Mouse (Mus musculus) kidney, embryonic 14.5 days (tissue): Measurements from ENCODE around the gene Naa80. TPM values are rescaled to one million over a fixed set of nuclear protein-coding genes. Genes with fewer than 3 reads are reported as not detected.

Experiments
- ATAC-seq: fragments of 200-750 bp; cut with Nextera tagmentation; 2 replicates; pipeline ENCODE4 v1.8.0; 2017; ENCODE audit warnings: moderate number of reproducible peaks, mild to moderate bottlenecking, moderate TSS enrichment, moderate library complexity; ENCODE audit not compliant: low FRiP score, low TSS enrichment
- H3K27ac ChIP-seq: fragments of 300-500 bp; sonication (generic); 2 replicates; pipeline ENCODE4 v1.5.1; 2014; ENCODE audit warnings: low read depth, mild to moderate bottlenecking, low read length, moderate library complexity, mixed read lengths
- H3K27me3 ChIP-seq: fragments of 300-500 bp; sonication (generic); 2 replicates; pipeline ENCODE4 v1.6.1; 2014; ENCODE audit warnings: mild to moderate bottlenecking, low read length; ENCODE audit not compliant: control insufficient read depth, insufficient read depth
- H3K36me3 ChIP-seq: fragments of 300-500 bp; sonication (generic); 2 replicates; pipeline ENCODE4 v1.6.1; 2014; ENCODE audit warnings: low read length, mixed read lengths; ENCODE audit not compliant: control insufficient read depth, insufficient read depth
- H3K4me1 ChIP-seq: fragments of 300-500 bp; sonication (generic); 2 replicates; pipeline ENCODE4 v1.6.1; 2014; ENCODE audit warnings: low read length, mixed read lengths; ENCODE audit not compliant: control insufficient read depth, insufficient read depth
- H3K4me2 ChIP-seq: fragments of 300-500 bp; sonication (generic); replicated peaks from 2 replicates; pipeline ENCODE4 v1.6.1; 2014; ENCODE audit warnings: low read depth, mild to moderate bottlenecking, low read length
- H3K4me3 ChIP-seq: fragments of 300-500 bp; sonication (generic); 2 replicates; pipeline ENCODE4 v1.5.1; 2014; ENCODE audit warnings: mild to moderate bottlenecking, low read length
- H3K9ac ChIP-seq: fragments of 300-500 bp; sonication (generic); 2 replicates; pipeline ENCODE4 v1.6.1; 2014; ENCODE audit warnings: low read depth, mild to moderate bottlenecking, low read length, moderate library complexity
- H3K9me3 ChIP-seq: fragments of 300-500 bp; sonication (generic); 2 replicates; pipeline ENCODE4 v1.6.1; 2016; ENCODE audit warnings: low read length; ENCODE audit not compliant: control insufficient read depth
- whole genome bisulfite sequencing: fragments of 180-500 bp; shearing (Covaris S2); extraction: QIAGEN DNeasy Blood & Tissue Kit; methylation state at CpG from one replicate; pipeline ENCODE4 v1.1.7; 2014; 5-methylcytosine and 5-hydroxymethylcytosine counted together
- polyA plus RNA-seq: library from polyadenylated mRNA; unstranded; fragments of >200 nt; fragmentation: Nextera tagmentation; extraction: Ambion mirVana; gene quantifications from 2 replicates; pipeline ENCODE4 v1.2.1, GENCODE M21; 2014

The Naa80 gene
- polyA plus RNA-seq, 1 experiment from 2014 or later = 18.4 TPM

GRCm38 (mm10) chr9:107629901-107630425, 51.3 kb downstream of the Naa80 start:
- H3K27ac ChIP-seq = peak overlapping the region; percentile 86
- no peaks in the 10 kb centered on the region for H3K27me3 ChIP-seq
- 19% methylated on average over 14 of the region's 14 CpGs for WGBS
- H3K36me3 ChIP-seq = peaks cover 22% of the 10 kb centered on the region
- peak overlapping the region; percentile 44 for H3K9ac ChIP-seq
- no peak overlapping the region for H3K4me3 ChIP-seq
- peak overlapping the region; percentile 32 for H3K4me2 ChIP-seq
- ATAC-seq = no peak
- H3K4me1 ChIP-seq = peaks cover 65% of the 10 kb centered on the region
- no peaks in the 10 kb centered on the region for H3K9me3 ChIP-seq

DNA sequence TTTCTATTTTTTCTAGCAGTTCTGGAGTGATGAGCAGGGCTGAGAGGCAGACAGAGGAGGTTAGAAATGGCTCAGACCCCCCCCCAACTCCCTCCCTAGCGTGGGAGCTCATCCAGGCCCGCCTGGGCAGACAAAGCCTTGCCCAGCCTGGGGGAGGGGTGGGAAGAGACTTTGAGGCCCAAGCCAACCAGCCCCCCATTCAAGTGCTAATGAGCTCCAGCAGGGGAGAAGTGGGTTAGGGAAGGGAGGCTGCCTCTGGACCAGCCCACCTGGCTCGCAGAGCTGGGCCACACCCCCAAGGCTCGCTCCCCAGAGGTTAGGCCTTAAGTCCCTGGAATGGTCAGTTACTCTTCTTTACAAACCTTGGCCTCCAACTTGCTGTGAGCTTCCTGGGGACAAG, 51.9 kb downstream of the Naa80 start:
- peaks cover 17% of the 10 kb centered on the region for H3K36me3 ChIP-seq
- H3K27me3 ChIP-seq = no peaks in the 10 kb centered on the region
- no peak overlapping the region for H3K4me3 ChIP-seq
- H3K4me2 ChIP-seq = peak overlapping the region; percentile 32
- WGBS = 17% methylated on average over 4 of the region's 4 CpGs
- peak overlapping the region; percentile 86 for H3K27ac ChIP-seq
- H3K9me3 ChIP-seq = no peaks in the 10 kb centered on the region
- peak overlapping the region; percentile 44 for H3K9ac ChIP-seq
- ATAC-seq = no peak
- peaks cover 65% of the 10 kb centered on the region for H3K4me1 ChIP-seq

DNA sequence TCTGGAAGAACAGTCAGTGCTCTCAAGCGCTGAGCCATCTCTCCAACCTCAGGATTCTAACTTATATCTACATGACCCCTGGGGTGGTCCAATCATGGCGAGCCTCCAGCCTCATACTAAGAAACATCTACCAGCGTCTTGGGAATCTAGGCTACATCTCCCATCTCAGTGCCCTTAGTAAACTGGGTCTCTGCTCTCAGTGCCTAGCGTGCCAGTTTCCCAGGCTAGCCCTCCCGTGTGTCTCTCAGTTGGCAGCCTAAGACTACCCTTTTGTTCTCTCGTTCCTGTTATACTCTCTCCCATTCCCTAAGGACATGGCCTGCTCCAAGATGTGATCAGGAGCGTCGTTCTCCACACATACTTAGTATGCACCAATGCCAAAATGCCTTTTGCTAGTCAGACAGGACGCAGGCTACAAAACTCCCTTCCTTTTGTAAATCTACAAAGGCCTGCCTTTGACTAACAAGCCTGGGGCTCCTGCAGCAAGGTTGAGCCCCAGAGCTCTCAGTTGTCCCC, 52.7 kb downstream of the Naa80 start:
- Histone ChIP-seq H3K9ac (0 out of 2 replicates have a peak overlapping the region, but pooled peaks have one; percentile 44), H3K4me3 (no peak overlapping the region), H3K27me3 (no peaks in the 10 kb centered on the region), H3K9me3 (no peaks in the 10 kb centered on the region), H3K27ac (peak overlapping the region; percentile 49), H3K36me3 (peaks cover 15% of the 10 kb centered on the region; the same call in 1 of the 2 replicates), H3K4me2 (no peak overlapping the region; the same call in 1 of the 2 replicates), H3K4me1 (peaks cover 71% of the 10 kb centered on the region)
- WGBS = 72% methylated on average over 9 of the region's 9 CpGs
- ATAC-seq = no peak

DNA sequence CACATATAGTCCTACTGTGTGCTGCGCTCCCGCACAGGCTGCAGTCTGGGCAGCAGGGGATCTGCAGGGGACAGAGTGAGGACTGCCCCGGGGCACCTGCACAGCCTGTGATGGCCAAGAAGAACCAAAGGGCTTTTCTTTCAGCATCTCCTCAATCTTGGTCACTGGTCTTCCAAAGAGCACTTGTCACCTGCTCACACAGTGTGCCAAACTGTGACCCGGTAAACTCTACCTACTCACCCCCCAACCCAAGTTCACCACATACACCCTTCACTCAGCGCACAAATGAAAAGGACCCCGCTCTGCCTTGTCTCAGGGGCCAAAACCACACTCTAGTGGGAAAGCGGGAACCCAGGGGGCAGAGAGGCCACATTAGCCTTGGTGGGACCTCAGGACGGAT, 53.2 kb downstream of the Naa80 start:
- no peak for ATAC-seq
- H3K4me1 ChIP-seq = peaks cover 70% of the 10 kb centered on the region
- no peaks in the 10 kb centered on the region for H3K27me3 ChIP-seq
- H3K36me3 ChIP-seq = peaks cover 15% of the 10 kb centered on the region; the same call in 1 of the 2 replicates
- H3K27ac ChIP-seq = peak overlapping the region; percentile 49
- H3K4me3 ChIP-seq = no peak overlapping the region
- H3K9ac ChIP-seq = 0 out of 2 replicates have a peak overlapping the region, but pooled peaks have one; percentile 20
- WGBS = 89% methylated on average over 8 of the region's 8 CpGs
- H3K9me3 ChIP-seq = no peaks in the 10 kb centered on the region
- H3K4me2 ChIP-seq = peak overlapping the region; percentile 75

DNA sequence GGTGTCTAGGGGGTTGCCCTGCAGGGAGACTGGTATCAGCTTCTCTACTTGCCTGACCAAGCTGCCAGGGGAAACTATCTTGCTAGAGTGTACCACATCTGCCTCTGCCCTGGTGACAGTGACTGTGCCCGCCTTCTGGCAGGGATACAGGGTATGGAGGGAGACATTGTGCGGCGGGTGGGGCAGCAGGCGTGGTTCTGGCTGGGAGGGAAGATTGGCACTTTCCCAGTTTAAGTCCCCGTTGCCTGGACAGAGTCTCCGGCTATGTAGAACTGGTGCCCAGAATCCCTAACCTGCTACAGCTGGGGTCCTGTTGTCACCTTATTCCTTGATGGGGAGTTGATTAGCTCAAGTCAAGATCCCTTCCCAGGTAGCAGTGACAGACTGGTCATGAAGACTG, 53.8 kb downstream of the Naa80 start:
- no peaks in the 10 kb centered on the region for H3K9me3 ChIP-seq
- H3K4me3 ChIP-seq = peak overlapping the region; percentile 88
- peaks cover 68% of the 10 kb centered on the region for H3K4me1 ChIP-seq
- H3K27ac ChIP-seq = peak overlapping the region; percentile 73
- H3K4me2 ChIP-seq = peak overlapping the region; percentile 75
- peak overlapping the region; percentile 93 for H3K9ac ChIP-seq
- 76% methylated on average over 6 of the region's 6 CpGs for WGBS
- ATAC-seq = no peak
- H3K36me3 ChIP-seq = peaks cover 15% of the 10 kb centered on the region; the same call in 1 of the 2 replicates
- no peaks in the 10 kb centered on the region for H3K27me3 ChIP-seq

DNA sequence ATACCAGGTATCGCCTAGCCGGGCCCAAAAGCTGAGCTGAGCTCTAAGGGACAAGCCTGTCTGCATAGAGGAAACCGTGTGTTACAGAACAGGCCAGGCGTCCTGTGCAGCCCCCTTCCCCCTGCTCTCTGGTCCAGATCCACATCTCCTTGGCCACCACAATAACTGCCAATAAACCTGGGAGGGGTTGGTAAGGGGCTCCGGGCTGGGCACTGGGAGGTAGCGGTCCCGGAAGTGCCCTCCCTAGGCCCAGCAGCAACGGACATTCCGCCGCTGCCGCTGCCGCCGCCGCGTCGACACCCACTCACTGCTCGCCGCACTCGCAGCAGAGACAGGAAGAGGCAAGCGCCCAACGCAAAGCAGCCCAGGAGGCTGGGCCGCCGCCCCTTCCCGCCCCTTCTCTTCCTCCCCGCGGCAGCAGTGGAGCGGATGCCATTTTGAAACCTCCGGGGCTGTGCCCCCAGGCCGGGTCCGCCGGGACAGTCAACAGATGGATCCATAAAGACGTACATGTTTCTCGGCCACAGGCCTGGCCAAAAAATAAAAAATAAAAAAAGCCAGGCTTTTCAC, 54.5 kb downstream of the Naa80 start:
- Histone ChIP-seq H3K27me3 (no peaks in the 10 kb centered on the region), H3K4me2 (peak overlapping the region; percentile 75), H3K9ac (peak overlapping the region; percentile 93), H3K4me3 (peak overlapping the region; percentile 88), H3K27ac (peak overlapping the region; percentile 73), H3K36me3 (peaks cover 15% of the 10 kb centered on the region; the same call in 1 of the 2 replicates), H3K9me3 (no peaks in the 10 kb centered on the region), H3K4me1 (peaks cover 61% of the 10 kb centered on the region)
- ATAC-seq = peak; percentile 13; the same call in 1 of the 2 replicates
- 1% methylated on average over 33 of the region's 33 CpGs for WGBS

Other genes starting within 250 kb of the Naa80 start
- gene Hemk1, start 240.5 kb upstream of the Naa80 start, polyA plus RNA-seq = 9.7 and 11.3 TPM in 2 replicates
- gene 6430571L13Rik, start 238.3 kb upstream of the Naa80 start, polyA plus RNA-seq = 0.31 and 0.43 TPM in 2 replicates
- gene Cacna2d2, start 179.3 kb upstream of the Naa80 start, polyA plus RNA-seq = 0.77 and 0.87 TPM in 2 replicates
- 45.0 and 49.9 TPM in 2 replicates for gene Tmem115, start 44.9 kb upstream of the Naa80 start, polyA plus RNA-seq
- gene Cyb561d2, start 36.7 kb upstream of the Naa80 start, polyA plus RNA-seq = 28.7 and 32.3 TPM in 2 replicates
- gene Nprl2, start 36.7 kb upstream of the Naa80 start, polyA plus RNA-seq = 41.0 and 48.6 TPM in 2 replicates
- gene Zmynd10, start 31.6 kb upstream of the Naa80 start, polyA plus RNA-seq = 0.76 and 1.7 TPM in 2 replicates
- gene Rassf1, start 27.3 kb upstream of the Naa80 start, polyA plus RNA-seq = 53.2 and 60.1 TPM in 2 replicates
- 39.0 and 45.9 TPM in 2 replicates for gene Tusc2, start 15.6 kb upstream of the Naa80 start, polyA plus RNA-seq
- gene Hyal2, start 10.9 kb upstream of the Naa80 start, polyA plus RNA-seq = 135 and 136 TPM in 2 replicates
- gene Hyal1, start 2.0 kb upstream of the Naa80 start, polyA plus RNA-seq = 6.8 and 7.3 TPM in 2 replicates
- gene Hyal3, start 1.9 kb downstream of the Naa80 start, polyA plus RNA-seq = 0.84 and 1.5 TPM in 2 replicates
- gene Ifrd2, start 8.8 kb downstream of the Naa80 start, polyA plus RNA-seq = 59.1 and 61.4 TPM in 2 replicates
- gene Sema3b, start 30.3 kb downstream of the Naa80 start, polyA plus RNA-seq = 6.4 and 9.5 TPM in 2 replicates
- gene Gnai2, start 56.5 kb downstream of the Naa80 start, polyA plus RNA-seq = 386 and 445 TPM in 2 replicates
- 4.8 and 6.5 TPM in 2 replicates for gene Slc38a3, start 90.6 kb downstream of the Naa80 start, polyA plus RNA-seq
- 4.7 and 5.3 TPM in 2 replicates for gene Gnat1, start 100.8 kb downstream of the Naa80 start, polyA plus RNA-seq
- 32.4 and 38.4 TPM in 2 replicates for gene Sema3f, start 131.6 kb downstream of the Naa80 start, polyA plus RNA-seq
- 128 and 193 TPM in 2 replicates for gene Rbm5, start 192.1 kb downstream of the Naa80 start, polyA plus RNA-seq